Mouse (Mus musculus) cortical plate, adult 2 months (tissue): ENCODE data around the gene Abcg4.

Experiments
- CTCF ChIP-seq: fragments of 200-500 bp; IDR thresholded peaks from 2 replicates; pipeline ENCODE4 v1.5.1; 2011; ENCODE audit warnings: mild to moderate bottlenecking, control low read depth, low read length; ENCODE audit not compliant: insufficient read depth; ENCODE audit errors: extremely low read depth
- POLR2A ChIP-seq: fragments of 200-500 bp; IDR thresholded peaks from 2 replicates; pipeline ENCODE4 v1.6.1; 2011; ENCODE audit warnings: mild to moderate bottlenecking, low read length, control low read depth; ENCODE audit not compliant: insufficient read depth; ENCODE audit errors: extremely low read depth

- TF ChIP-seq CTCF, result no peak
- no peak for TF ChIP-seq POLR2A
Observed at GRCm38 (mm10) chr9:44288959-44289291, 510 bp upstream of the Abcg4 start.
